Mouse (Mus musculus) layer of hippocampus, adult 8-10 months (tissue): ENCODE results near the gene Fnip2. TPM values are rescaled to one million over a fixed set of nuclear protein-coding genes. Genes with fewer than 3 reads are reported as not detected.

Experiments used
- DNase-seq, 2 experiments: peaks; one replicate each; pipeline ENCODE4 v3.0.0; 2022; ENCODE audit warnings: low spot score in 2 of 2
- total RNA-seq, 4 experiments: library from RNA; stranded (reverse); gene quantifications; 2 replicates each; pipeline ENCODE4 v1.2.4; 2022

Fnip2 gene
- total RNA-seq, 4 experiments from 2014 or later: 20.8 to 31.5 (median 27.1) TPM

GRCm38 (mm10) chr3:79528451-79528850, 39.1 kb downstream of the Fnip2 start:
- no peak for DNase-seq

GRCm38 (mm10) chr3:79527921-79528320, 39.7 kb downstream of the Fnip2 start:
- DNase-seq: no peak

GRCm38 (mm10) chr3:79527521-79527920, 40.1 kb downstream of the Fnip2 start:
- DNase-seq: no peak

- no peak for DNase-seq
Observed at GRCm38 (mm10) chr3:79523349-79523748, 44.2 kb downstream of the Fnip2 start.

- no peak for DNase-seq
Observed at GRCm38 (mm10) chr3:79519862-79520261, 47.7 kb downstream of the Fnip2 start.

GRCm38 (mm10) chr3:79518761-79519527, 48.7 kb downstream of the Fnip2 start:
- no peak for DNase-seq

GRCm38 (mm10) chr3:79517884-79518591, 49.6 kb downstream of the Fnip2 start:
- DNase-seq: peak in 1 of 2 experiments; percentile 61

GRCm38 (mm10) chr3:79516958-79517357, 50.6 kb downstream of the Fnip2 start:
- no peak for DNase-seq

GRCm38 (mm10) chr3:79516099-79516920, 51.3 kb downstream of the Fnip2 start:
- DNase-seq: no peak

GRCm38 (mm10) chr3:79514304-79514703, 53.3 kb downstream of the Fnip2 start:
- no peak for DNase-seq

GRCm38 (mm10) chr3:79501166-79501728, 66.3 kb downstream of the Fnip2 start:
- DNase-seq: no peak

GRCm38 (mm10) chr3:79500279-79500678, 67.3 kb downstream of the Fnip2 start:
- DNase-seq: no peak

GRCm38 (mm10) chr3:79496668-79497067, 70.9 kb downstream of the Fnip2 start:
- no peak for DNase-seq

GRCm38 (mm10) chr3:79495151-79495550, 72.4 kb downstream of the Fnip2 start:
- peak in 1 of 2 experiments; percentile 49 for DNase-seq

- no peak for DNase-seq
Observed at GRCm38 (mm10) chr3:79494028-79494427, 73.6 kb downstream of the Fnip2 start.

GRCm38 (mm10) chr3:79493064-79493463, 74.5 kb downstream of the Fnip2 start:
- no peak for DNase-seq

- DNase-seq: no peak
Observed at GRCm38 (mm10) chr3:79491614-79492013, 76.0 kb downstream of the Fnip2 start.

GRCm38 (mm10) chr3:79490102-79490501, 77.5 kb downstream of the Fnip2 start:
- DNase-seq: no peak

- DNase-seq: no peak
Observed at GRCm38 (mm10) chr3:79488025-79488424, 79.6 kb downstream of the Fnip2 start.

- DNase-seq: no peak
Observed at GRCm38 (mm10) chr3:79484286-79485063, 83.1 kb downstream of the Fnip2 start.

GRCm38 (mm10) chr3:79478880-79479279, 88.7 kb downstream of the Fnip2 start:
- DNase-seq: no peak
